Mouse (Mus musculus): ENCODE measurements around the gene Itpr2. TPM values are rescaled to one million over a fixed set of nuclear protein-coding genes. Genes with fewer than 3 reads are reported as not detected.
A peak's percentile ranks its signal among the peaks of the same experiment; 100 is the strongest.

Itpr2 gene
- total RNA-seq, 2 experiments from 2014 or later: 1.9 to 8.4 TPM

DNA sequence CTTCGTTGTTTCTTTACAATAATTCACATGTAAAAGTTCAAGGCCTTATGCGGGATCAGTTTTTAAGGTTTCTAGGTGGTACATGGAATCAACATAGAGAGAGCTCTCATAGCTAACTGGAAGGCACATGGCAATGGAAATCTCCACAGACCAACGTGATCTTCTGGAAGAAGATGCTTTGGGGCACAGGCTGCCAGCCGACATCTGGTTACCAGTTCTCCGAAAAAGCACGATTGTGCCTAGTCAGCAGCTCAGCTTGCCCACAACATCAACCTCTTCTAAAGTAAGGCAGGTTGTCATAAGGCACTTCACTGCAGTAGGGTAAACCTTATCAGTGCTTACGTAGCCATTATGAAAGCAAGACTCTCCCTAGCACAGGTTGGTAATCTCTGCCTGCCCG, 175.4 kb downstream of the Itpr2 start:
- ATAC-seq (replicated peaks; ENCODE audit: low FRiP score, poor library complexity, severe bottlenecking): no peak

DNA sequence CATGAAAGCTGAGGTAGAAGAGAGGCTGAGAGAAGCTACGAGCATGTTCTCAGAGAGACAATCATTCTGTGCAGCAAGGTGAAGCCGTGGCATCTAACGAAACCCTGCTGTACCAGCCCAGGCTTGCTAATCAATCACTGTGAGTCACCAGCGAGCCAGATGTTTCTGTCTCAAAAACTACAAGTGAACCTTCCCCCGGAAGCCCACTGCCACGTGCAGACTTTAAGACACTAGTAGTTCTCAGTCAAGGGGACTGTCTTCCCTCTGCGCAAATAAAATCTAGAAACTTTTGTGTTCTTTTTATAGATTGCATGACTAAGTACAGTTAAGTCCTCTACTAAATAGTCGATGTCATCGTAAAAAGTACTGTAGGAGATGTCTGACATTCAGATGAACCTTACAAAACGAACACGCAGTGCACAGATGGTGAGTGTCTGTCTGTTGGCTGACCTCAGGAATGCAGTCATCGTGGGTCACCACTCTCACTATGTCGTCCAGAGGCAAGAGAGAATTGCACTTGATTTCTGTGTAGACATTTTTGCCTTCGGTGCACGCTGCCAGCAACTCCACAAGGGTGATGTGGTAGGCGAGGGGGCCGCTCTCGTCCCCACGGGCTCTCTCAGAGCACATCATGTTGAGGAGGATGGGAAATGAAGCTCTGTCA, 177.3 kb downstream of the Itpr2 start:
- no peak for ATAC-seq (replicated peaks; ENCODE audit: low FRiP score, poor library complexity, severe bottlenecking)

DNA sequence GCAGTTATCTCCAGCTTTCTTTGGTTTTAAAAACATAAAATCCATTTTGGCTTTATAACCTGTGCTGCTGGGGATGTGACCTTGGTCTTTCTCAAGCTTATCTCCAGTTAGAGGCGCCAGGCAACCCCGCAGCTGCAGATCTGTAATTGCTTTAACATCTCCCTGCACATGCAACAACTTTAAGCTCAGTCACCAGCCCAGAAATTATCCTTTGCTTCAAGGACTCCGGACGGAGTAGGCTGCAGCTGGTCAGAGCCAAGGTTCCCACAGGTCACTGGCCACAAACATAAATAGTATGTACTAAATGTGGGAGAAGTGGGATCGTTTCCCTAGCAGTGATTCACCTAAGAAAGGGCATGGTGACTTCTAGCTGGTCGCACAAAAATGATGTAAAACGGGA, 179.5 kb downstream of the Itpr2 start:
- ATAC-seq (replicated peaks; ENCODE audit: low FRiP score, poor library complexity, severe bottlenecking): no peak

DNA sequence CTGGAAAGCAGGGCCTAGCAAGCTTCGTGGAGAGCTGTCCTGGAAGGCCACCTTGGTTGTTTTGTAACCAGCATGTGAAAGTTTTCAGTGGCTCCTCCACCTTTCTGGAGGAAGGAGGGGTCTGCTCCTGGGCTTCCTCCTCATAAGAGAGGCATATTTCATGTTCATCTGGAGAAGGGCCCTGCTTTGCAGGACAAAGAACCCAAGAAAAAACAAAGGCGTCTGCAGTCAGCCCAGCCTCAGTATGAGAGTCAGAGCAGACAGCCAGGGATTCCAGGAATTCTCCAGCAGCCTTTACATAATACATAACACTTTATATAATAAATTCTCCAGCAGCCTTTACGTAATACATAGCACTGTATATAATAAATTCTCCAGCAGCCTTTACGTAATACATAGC, 180.1 kb downstream of the Itpr2 start:
- ATAC-seq (replicated peaks; ENCODE audit: low FRiP score, poor library complexity, severe bottlenecking): no peak

DNA sequence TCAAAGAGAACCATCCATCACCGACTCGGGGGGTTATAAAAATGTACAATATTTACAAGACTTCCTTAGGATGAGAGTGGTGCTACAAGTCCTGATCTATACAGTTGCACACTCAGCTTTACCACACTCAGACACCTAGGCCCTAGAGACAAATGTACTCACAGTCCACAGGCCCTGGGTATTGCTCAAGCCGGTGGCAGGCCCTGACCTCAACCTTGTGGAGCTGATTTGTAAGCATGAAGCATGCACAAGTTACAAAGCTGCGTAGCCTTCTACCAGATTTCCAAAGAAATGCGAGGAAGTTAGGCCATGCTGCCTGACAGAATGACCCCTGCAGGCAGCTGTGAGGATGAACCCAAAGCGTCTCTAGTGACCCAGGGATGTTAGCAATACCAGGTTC, 185.6 kb downstream of the Itpr2 start:
- no peak for ATAC-seq (replicated peaks; ENCODE audit: low FRiP score, poor library complexity, severe bottlenecking)

DNA sequence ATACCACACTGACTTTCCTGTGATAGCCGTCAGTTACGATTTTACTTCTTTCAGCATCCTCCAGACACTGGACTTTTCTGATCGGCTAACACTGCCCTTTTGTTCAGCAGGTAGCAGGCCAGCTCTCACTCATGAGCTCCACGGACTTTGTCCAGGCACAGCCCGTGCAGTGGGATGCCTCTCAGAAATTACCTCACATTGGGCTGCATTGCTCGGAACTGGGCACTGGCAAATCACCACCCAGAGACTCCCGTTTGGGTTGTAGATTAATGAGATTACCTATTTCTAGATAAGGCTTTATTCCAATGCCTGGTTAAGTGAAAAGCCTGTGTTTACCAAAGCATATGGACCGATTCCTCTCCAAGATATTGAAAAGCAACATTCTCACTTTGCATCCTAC, 186.9 kb downstream of the Itpr2 start:
- no peak for ATAC-seq (replicated peaks; ENCODE audit: low FRiP score, poor library complexity, severe bottlenecking)

DNA sequence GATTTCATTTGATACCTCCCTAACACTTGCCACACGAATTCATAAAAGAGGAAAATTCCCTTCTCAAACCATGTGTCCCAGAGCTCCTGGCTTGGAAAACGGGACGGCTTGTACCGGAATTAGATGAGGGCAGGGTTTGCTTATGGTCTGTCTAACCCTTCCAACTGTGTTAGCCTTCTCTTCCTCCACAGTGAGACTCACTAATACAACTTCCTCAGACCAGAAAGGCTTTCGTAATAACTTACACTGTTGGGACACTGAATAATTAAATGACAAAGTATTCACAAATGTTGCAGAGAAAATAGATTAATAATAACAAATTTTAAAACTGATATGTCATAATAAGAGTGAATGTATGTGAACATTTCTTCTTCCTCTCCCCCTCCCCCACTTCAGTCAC, 187.7 kb downstream of the Itpr2 start:
- ATAC-seq (replicated peaks; ENCODE audit: low FRiP score, poor library complexity, severe bottlenecking): no peak

DNA sequence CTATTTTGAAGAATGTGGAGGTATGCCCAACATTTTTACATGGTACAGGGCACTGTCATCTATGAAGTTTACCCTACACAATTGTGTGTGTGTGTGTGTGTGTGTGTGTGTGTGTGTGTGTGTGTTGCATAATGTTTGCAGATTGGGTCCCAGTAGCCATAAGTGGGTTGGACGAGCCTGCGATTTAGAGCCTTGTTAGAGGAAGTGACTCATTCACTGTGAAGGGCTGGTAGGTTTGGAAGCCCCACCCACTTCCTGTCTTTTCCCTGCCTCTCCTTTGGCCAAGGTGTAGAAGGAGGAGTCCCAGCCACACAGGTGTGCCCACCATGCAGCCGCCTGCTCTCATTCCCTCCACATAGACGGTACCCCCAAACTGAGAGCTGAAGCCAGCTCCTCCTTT, 188.6 kb downstream of the Itpr2 start:
- no peak for ATAC-seq (replicated peaks; ENCODE audit: low FRiP score, poor library complexity, severe bottlenecking)

DNA sequence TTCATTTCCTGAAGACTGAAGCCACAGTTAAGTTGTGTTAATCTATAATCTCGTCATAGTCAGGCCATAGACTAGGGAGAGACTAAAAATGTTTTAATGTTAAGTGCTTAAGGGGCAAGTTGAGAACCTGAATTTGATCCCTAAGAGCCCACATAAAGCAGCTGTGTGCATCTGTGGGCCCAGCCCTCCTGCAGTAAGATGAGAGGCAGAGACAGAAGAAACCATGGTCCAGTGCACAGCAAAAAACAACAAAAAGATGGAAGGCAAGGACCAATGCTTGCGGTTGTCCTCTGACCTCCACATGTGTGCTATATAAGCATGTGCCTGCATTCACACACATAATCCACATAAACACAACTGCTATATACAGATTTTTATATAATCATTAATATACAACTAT, 191.8 kb downstream of the Itpr2 start:
- ATAC-seq (replicated peaks; ENCODE audit: low FRiP score, poor library complexity, severe bottlenecking): no peak

DNA sequence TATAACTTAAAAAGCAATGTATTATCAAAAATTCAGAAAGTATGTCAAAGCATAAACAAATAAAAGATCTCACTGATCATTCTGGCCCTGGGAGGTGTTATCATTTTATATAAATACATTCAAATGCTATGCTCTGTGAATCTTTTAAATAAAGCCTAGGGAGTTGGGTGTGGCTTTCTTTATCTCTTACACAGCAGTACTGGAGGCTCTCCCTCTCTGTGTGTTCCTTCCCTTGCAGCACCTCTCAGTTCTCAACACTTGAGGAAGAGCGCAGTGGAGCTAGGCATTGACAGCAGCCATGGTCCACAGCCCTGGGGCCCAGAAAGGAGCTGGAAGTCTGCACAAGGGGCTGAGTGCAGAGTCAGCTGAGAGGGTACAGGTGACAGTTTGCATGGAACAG, 192.7 kb downstream of the Itpr2 start:
- ATAC-seq (replicated peaks; ENCODE audit: low FRiP score, poor library complexity, severe bottlenecking): no peak

DNA sequence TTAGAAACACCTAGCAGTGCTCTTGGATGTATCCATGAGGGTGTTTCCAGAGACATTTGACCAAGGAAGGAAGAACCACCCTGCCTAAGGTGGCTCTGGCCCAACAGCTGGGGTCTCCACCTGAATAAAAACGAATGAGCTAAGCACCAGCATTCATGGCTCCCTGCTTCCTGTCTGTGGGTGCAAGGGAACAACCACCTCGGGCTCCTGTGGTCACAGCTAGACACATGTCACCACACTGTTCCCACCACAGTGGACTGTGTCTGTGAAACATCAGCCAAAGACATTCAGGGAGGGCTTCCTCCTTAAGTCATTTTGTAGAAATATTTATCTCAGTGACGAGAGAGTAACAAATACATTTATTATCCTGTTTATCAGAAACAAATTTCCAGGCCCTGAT, 196.0 kb downstream of the Itpr2 start:
- ATAC-seq (replicated peaks; ENCODE audit: low FRiP score, poor library complexity, severe bottlenecking): no peak

DNA sequence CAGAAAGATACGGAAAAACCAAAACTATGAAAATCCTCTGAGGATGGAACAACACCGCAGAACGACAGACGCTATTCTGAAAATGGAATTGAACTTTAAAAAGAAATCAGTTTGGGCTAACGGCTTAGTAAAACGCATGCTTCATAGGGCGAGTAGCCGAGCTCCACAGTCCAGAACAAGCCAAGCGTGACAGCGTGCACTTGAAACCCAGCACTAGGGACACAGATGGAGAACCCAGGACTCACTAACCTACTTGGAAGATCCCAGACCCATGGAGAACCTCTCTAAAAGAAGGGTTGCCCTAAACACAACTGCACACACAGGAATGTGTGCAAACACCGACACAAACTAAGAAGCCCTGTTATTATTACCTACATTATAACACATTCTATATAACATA, 197.9 kb downstream of the Itpr2 start:
- no peak for ATAC-seq (replicated peaks; ENCODE audit: low FRiP score, poor library complexity, severe bottlenecking)

DNA sequence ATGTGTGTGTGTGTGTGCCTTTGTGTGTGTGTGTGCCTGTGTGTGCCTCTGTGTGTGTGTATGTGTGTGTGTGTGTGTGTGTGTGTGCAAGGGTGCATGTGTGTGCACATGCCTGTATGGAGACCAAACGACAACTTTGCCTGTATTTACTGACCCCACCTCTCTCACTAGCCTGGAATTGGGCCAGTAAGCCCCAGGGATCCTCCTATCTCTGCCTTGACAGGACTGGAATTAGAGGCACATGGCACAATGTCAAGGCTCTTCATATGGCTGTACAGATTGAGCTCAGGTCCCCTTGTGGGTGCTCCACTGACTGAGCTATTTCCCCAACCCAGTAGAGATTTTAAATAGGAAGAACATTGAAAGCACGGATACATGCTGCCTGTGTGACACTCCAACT, 198.7 kb downstream of the Itpr2 start:
- no peak for ATAC-seq (replicated peaks; ENCODE audit: low FRiP score, poor library complexity, severe bottlenecking)

DNA sequence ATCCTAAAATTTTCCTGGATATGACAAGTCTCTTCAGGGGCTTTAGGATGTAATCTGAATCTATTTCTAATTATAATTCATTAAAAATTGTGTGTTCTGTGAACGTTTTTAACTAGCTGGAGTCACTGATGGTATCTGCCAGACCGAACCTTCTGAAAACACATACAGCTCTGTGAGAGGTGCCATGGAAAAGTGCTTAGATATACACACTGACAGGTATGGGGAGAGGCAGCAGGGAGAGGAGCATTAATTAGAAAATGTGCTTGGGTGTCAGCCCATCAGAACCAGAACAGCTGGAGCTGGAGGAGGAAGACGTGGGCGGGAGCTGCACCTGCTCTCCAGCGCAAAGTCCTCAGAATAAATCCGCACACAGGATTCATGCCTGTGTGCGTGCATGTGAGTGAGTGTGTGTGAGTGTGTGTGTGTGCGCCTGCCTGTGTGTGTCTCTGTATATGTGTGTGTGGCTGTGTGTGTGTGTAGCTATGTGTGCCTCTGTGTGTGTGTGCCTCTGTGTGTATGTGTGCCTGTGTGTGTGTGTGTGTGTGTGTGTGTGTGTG, 199.4 kb downstream of the Itpr2 start:
- ATAC-seq (replicated peaks; ENCODE audit: low FRiP score, poor library complexity, severe bottlenecking): no peak

DNA sequence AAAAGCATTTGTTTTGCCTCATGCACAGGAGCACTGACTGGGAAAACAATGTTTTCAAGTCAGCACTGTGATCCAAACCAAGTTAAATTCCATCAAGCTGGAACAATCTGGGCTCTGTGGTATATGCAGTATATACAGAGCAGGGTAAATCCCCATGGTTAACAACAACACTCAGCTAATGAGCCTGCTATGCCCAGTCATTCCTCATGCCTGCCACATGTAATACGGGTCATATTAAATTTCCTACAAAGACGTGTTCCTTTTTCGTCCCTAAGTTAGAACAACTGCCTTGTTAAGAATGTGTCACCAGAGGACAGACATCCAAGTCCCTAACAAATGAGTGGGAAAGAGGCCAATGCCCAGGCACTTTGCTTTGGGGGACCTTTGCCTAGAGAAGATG, 199.9 kb downstream of the Itpr2 start:
- no peak for ATAC-seq (replicated peaks; ENCODE audit: low FRiP score, poor library complexity, severe bottlenecking)

DNA sequence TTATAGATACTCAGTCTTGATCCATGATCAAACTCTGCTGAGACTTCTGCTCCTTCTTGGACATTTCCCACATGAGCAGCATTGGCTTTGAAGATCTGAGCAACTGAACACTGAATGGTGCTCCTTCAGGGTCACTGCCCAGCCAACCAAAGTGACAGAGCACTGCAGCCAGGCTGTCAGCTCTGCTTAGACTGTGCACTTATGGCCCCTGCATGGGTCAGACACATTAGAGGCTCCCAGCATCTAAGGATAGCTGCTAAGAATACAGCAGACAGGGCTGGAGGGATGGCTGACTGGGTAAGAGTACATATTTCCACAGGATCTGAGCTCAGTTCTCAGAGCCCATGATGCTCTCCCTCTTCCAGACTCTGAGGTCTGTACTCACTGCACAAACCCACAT, 201.1 kb downstream of the Itpr2 start:
- ATAC-seq (replicated peaks; ENCODE audit: low FRiP score, poor library complexity, severe bottlenecking): no peak

DNA sequence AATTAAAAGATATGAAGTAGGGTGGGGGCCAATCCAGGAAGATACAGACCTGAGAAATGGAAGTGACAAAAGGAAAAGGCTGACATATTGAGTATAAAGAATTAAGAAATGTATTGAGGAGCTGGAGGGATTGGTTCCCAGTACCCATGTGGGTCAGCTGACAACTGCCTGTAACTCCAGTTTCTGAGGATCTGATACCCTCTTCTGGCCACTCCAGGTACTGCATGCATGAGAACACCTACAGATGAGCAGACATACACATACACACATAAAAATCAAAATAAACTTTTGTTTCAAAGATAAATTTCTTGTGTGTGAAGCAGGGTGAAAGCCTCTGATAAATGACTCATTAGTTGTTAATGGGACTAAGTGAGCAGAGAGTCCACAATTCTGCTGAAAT, 203.3 kb downstream of the Itpr2 start:
- peak; percentile 60; the same call in 1 of the 2 replicates for ATAC-seq (replicated peaks; ENCODE audit: low FRiP score, poor library complexity, severe bottlenecking)

DNA sequence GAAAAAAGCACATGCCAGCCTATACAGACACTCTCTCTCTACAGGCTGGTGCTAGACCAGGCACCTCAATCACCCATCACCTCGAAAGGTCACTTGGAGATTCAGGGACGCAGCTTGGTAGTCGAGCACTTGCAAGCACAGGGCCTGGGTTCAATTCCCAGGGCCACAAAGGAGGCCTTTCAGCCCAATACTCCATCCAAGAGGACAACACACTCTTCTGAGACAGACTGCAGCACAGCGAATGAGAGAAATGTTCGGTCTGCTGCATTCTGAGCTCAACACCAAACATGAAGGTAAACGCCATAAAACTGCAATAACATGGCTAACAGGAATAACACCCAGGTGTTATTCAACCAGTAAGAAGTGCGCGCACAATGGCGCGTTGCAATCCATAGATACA, 211.0 kb downstream of the Itpr2 start:
- no peak for ATAC-seq (replicated peaks; ENCODE audit: low FRiP score, poor library complexity, severe bottlenecking)

DNA sequence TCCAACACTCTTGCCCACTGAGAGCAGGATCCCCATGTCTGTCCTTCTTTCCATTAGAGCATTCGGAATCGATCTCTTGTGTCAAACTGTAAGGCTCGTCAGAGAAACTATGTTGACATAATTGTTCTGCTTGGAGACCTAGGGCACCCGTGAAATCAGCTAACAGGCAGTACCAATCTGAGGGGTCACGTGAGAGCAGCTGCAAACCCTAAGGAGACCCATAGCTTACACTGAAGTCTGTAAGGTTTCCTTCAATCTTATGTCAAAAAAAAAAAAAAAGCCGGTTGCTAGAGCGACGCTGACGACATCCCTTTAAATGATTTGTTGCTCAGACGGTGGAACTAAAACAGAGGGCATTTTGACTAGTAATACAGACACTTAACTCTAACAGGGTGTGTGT, 212.2 kb downstream of the Itpr2 start:
- no peak for ATAC-seq (replicated peaks; ENCODE audit: low FRiP score, poor library complexity, severe bottlenecking)

DNA sequence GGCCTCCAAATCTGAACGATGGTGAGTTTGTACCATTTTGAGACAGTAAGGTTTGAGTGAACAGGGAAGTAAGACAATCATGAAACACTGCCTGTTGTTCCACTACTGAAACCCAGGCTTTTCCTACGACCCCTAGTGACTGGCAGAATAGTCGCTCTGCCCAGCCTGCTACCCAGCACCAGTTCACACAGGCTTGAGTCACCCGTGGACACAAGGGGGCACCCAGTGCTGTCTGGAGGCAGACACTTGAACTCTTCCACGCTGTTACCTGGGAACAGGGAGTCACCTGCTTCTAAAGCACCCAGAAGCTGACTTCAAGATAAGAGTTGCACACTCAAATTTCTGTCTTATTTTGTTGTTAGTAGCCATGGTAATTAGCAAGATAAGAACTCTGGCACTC, 213.8 kb downstream of the Itpr2 start:
- no peak for ATAC-seq (replicated peaks; ENCODE audit: low FRiP score, poor library complexity, severe bottlenecking)

DNA sequence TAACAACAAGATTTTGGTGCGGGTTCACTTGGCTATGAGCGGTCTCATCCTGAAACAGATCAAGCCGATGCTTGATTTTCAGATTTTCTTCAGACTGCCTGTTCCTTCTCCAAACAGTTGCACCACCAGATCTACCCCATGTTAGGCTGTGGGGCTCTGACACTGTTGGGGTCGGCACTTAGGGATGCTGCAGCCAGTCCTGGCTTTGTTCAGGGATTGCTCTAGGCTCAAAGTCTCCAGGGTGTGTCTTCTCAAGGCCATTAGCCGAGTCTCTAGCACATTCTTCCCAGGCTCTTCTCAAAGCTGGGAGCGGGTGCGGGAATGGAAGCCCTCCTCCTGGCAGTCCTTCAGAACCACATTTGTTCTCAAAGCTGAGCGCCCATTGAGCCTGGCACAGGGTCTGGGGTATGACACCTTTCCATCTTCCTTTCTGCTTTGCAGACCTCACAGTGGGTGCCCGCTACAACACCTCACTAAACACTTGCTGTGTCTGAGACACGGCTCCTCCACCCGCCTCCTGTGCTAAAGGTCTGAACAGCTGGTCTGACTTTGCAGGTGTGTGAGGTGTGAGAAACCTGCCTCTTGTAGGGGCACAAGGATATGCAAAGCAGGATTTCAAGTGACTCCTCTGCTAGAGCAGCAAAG, 217.0 kb downstream of the Itpr2 start:
- no peak for ATAC-seq (replicated peaks; ENCODE audit: low FRiP score, poor library complexity, severe bottlenecking)

DNA sequence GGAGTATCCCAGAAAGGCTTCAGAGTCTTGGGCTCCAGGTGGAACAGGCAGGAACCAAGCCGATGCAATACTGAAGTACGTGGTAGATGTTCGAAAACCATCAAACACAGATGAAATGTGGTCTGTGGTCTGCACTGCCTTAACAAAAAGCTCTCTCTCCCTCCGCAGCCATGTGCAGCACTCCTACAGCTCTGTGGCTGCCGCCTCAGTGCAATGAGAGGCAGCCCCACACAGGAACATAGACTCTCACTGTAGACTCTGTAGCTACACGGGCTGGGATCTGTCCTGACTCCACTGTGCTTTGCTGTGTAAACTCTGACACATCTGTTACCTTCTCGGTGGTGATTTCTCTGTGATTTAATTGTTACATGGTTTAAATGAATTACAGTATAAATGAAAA, 218.0 kb downstream of the Itpr2 start:
- no peak for ATAC-seq (replicated peaks; ENCODE audit: low FRiP score, poor library complexity, severe bottlenecking)

Measured in erythroblast, adult 5-6 weeks (primary cell).